Mouse (Mus musculus) forebrain, embryonic 16.5 days (tissue): Measurements from ENCODE around the gene St13. TPM values are rescaled to one million over a fixed set of nuclear protein-coding genes. Genes with fewer than 3 reads are reported as not detected.

Source experiments
- ATAC-seq: fragments of 200-750 bp; cut with Nextera tagmentation; 2 replicates; pipeline ENCODE4 v1.8.0; 2017; ENCODE audit warnings: mild to moderate bottlenecking, moderate library complexity
- H3K27ac ChIP-seq: fragments of 300-500 bp; sonication (generic); 2 replicates; pipeline ENCODE4 v1.5.1; 2014; ENCODE audit warnings: low read length, control low read depth
- H3K27me3 ChIP-seq: fragments of 300-500 bp; sonication (generic); replicated peaks from 2 replicates; pipeline ENCODE4 v1.6.1; 2014; ENCODE audit warnings: low read length; ENCODE audit not compliant: control insufficient read depth, insufficient read depth
- H3K36me3 ChIP-seq: fragments of 300-500 bp; sonication (generic); 2 replicates; pipeline ENCODE4 v1.6.1; 2014; ENCODE audit not compliant: control insufficient read depth, insufficient read depth
- H3K4me1 ChIP-seq: fragments of 300-500 bp; sonication (generic); replicated peaks from 2 replicates; pipeline ENCODE4 v1.6.1; 2014; ENCODE audit warnings: low read length; ENCODE audit not compliant: control insufficient read depth, insufficient read depth
- H3K4me2 ChIP-seq: fragments of 300-500 bp; sonication (generic); 2 replicates; pipeline ENCODE4 v1.6.1; 2014; ENCODE audit warnings: mild to moderate bottlenecking, low read length, control low read depth
- H3K4me3 ChIP-seq: fragments of 300-500 bp; sonication (generic); replicated peaks from 2 replicates; pipeline ENCODE4 v1.5.1; 2014; ENCODE audit warnings: mild to moderate bottlenecking, low read length, control low read depth
- H3K9ac ChIP-seq: fragments of 300-500 bp; sonication (generic); replicated peaks from 2 replicates; pipeline ENCODE4 v1.6.1; 2014; ENCODE audit warnings: low read depth, low read length, control low read depth
- H3K9me3 ChIP-seq: fragments of 300-500 bp; sonication (generic); 2 replicates; pipeline ENCODE4 v1.6.1; 2016; ENCODE audit warnings: low read length; ENCODE audit not compliant: control insufficient read depth
- WGBS: fragments of 180-500 bp; shearing (Covaris S2); extraction: QIAGEN DNeasy Blood & Tissue Kit; methylation state at CpG from one replicate; pipeline ENCODE4 v1.1.7; 2014; 5-methylcytosine and 5-hydroxymethylcytosine counted together
- polyA plus RNA-seq: library from polyadenylated mRNA; unstranded; fragments of >200 nt; fragmentation: Nextera tagmentation; extraction: Ambion mirVana; gene quantifications from 2 replicates; pipeline ENCODE4 v1.2.1, GENCODE M21; 2015

Gene St13
- polyA plus RNA-seq, 1 experiment from 2014 or later, result 206 TPM

GRCm38 (mm10) chr15:81378845-81379244 lies 21.0 kb downstream of the St13 start:
- Histone ChIP-seq H3K9ac (no peak overlapping the region), H3K4me1 (no peaks in the 10 kb centered on the region), H3K27me3 (no peaks in the 10 kb centered on the region), H3K4me3 (no peak overlapping the region), H3K9me3 (no peaks in the 10 kb centered on the region), H3K4me2 (no peak overlapping the region), H3K36me3 (peaks cover 36% of the 10 kb centered on the region), H3K27ac (no peak overlapping the region)
- no peak for ATAC-seq
- WGBS, result 97% methylated on average over 2 of the region's 2 CpGs

DNA sequence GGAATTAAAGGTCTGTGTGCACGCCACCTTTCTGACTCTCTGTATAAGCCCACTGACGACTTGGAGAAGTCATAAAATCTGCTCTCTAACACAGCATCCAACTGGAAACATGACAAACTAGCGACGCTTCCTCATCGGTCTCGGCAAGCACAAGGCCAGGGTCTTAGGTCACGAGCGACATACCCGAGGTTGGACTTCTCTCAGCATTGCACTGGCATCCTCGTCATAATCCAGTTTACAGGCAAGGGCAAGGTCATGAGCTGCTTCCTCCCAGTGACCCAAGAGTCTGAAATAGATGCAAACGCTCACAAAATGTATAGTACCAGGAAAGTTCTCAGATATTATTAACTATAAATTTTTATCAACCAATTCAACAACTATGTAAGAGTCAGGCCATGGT lies 25.3 kb downstream of the St13 start:
- no peak for ATAC-seq
- H3K4me3 ChIP-seq, result no peak overlapping the region
- WGBS, result 90% methylated on average over 11 of the region's 11 CpGs
- H3K4me1 ChIP-seq, result no peaks in the 10 kb centered on the region
- no peaks in the 10 kb centered on the region for H3K27me3 ChIP-seq
- no peak overlapping the region for H3K9ac ChIP-seq
- peaks cover 29% of the 10 kb centered on the region for H3K36me3 ChIP-seq
- H3K27ac ChIP-seq, result no peak overlapping the region
- no peak overlapping the region for H3K4me2 ChIP-seq
- no peaks in the 10 kb centered on the region for H3K9me3 ChIP-seq

DNA sequence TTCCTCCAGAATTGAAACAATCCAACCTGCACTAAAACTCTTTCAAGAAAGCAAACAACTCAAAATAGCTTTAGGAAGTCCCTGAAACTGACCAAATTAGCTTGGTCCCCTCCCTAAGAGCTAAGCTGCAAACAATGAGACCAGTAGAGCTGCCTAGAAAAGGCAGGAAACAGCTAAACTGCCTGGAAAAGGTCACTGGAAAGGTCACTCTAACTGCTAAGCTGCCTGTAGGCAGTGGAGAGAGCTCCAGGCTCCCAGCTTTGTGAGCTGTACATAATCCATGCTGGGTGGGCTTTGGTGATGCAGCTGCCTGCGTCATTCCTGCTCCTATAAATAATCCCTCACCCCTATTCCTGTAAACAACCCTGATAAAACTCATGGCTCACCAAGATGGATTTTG lies 29.5 kb downstream of the St13 start:
- 24% methylated on average over 1 of the region's 1 CpGs for WGBS
- H3K4me2 ChIP-seq, result no peak overlapping the region
- H3K9me3 ChIP-seq, result no peaks in the 10 kb centered on the region
- no peak overlapping the region for H3K9ac ChIP-seq
- peaks cover 30% of the 10 kb centered on the region for H3K36me3 ChIP-seq
- ATAC-seq, result no peak
- H3K27me3 ChIP-seq, result no peaks in the 10 kb centered on the region
- no peak overlapping the region for H3K4me3 ChIP-seq
- H3K4me1 ChIP-seq, result no peaks in the 10 kb centered on the region
- no peak overlapping the region for H3K27ac ChIP-seq

GRCm38 (mm10) chr15:81368601-81369000 lies 31.3 kb downstream of the St13 start:
- Histone ChIP-seq H3K9me3 (no peaks in the 10 kb centered on the region), H3K4me1 (no peaks in the 10 kb centered on the region), H3K36me3 (peaks cover 30% of the 10 kb centered on the region), H3K27ac (no peak overlapping the region), H3K9ac (no peak overlapping the region), H3K4me3 (no peak overlapping the region), H3K4me2 (no peak overlapping the region), H3K27me3 (no peaks in the 10 kb centered on the region)
- ATAC-seq, result no peak
- WGBS, result 98% methylated on average over 1 of the region's 1 CpGs

DNA sequence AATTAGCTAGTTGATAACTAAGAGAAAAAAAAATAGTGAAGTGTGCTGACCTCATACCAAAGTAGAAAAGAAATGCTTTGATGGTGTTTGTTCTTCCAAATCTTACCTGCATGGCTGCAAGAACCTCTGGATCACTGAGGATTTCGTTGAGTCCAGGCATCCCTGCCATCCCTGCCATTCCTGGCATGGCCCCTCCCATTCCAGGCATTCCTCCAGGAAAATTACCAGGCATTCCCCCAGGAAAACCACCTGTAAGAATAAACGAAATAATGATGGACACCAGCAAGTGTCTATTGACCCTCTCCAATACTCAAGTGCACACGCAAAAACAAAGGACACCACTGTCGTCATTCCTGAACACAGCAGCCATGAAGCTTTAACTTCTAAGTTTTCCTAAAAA lies 33.6 kb downstream of the St13 start:
- Histone ChIP-seq H3K4me3 (no peak overlapping the region), H3K9ac (no peak overlapping the region), H3K27me3 (no peaks in the 10 kb centered on the region), H3K36me3 (peaks cover 25% of the 10 kb centered on the region), H3K4me1 (0 out of 2 replicates have a peak, but pooled peaks cover under 1% of the 10 kb centered on the region), H3K9me3 (no peaks in the 10 kb centered on the region), H3K4me2 (no peak overlapping the region), H3K27ac (no peak overlapping the region)
- 81% methylated on average over 4 of the region's 4 CpGs for WGBS
- no peak for ATAC-seq

DNA sequence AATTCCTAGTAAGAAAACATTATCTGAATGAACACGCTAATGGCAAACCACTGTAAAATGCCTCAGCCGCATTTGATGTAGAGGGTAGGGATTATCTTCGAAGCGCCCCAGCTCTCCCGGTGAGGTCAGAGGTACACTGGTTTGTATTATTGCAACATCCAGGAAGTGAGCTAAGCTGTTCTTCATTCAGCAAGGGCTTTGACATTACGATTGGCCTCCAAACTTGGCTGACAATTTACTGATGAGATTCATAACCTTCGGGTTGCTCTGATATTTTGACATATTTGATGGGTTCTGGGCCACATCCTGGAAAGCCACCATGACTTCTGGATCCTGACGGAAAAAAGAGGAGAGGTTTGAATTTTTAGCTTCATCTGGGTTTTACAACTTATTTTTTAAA lies 34.6 kb downstream of the St13 start:
- 94% methylated on average over 8 of the region's 8 CpGs for WGBS
- ATAC-seq, result no peak
- no peak overlapping the region for H3K9ac ChIP-seq

DNA sequence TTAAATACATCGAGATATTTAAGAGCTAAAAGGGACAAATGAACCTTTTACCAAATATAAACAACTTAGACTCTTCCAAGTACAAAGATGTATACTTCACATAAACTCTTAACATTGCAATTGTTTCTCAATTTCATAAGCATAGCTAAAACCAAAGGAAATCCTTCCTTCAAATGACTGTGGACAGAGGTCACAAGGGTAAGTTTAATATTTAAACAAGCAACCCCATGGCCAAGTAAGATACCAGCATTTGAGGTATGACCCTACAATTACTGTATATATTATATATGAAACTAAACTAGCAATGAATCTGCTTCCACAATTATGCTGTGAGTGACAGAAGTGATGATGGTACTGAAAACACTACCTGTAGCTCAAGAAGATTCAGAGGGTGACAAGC lies 35.6 kb downstream of the St13 start:
- Histone ChIP-seq H3K27me3 (no peaks in the 10 kb centered on the region), H3K4me2 (no peak overlapping the region), H3K4me3 (no peak overlapping the region), H3K9me3 (no peaks in the 10 kb centered on the region), H3K9ac (no peak overlapping the region), H3K27ac (no peak overlapping the region), H3K4me1 (peaks cover 14% of the 10 kb centered on the region), H3K36me3 (peaks cover 18% of the 10 kb centered on the region)
- no peak for ATAC-seq
- 100% methylated on average over 1 of the region's 1 CpGs for WGBS

More for the DNA sequence above, 34.6 kb downstream of the St13 start:
- Histone ChIP-seq H3K4me3 (no peak overlapping the region), H3K27ac (no peak overlapping the region), H3K4me1 (0 out of 2 replicates have a peak, but pooled peaks cover 5% of the 10 kb centered on the region), H3K36me3 (peaks cover 18% of the 10 kb centered on the region), H3K4me2 (no peak overlapping the region), H3K9me3 (no peaks in the 10 kb centered on the region), H3K27me3 (no peaks in the 10 kb centered on the region)

GRCm38 (mm10) chr15:81362501-81362900 lies 37.4 kb downstream of the St13 start:
- Histone ChIP-seq H3K4me1 (peaks cover 16% of the 10 kb centered on the region), H3K27me3 (no peaks in the 10 kb centered on the region), H3K4me3 (no peak overlapping the region), H3K27ac (no peak overlapping the region), H3K9ac (no peak overlapping the region), H3K36me3 (peaks cover 15% of the 10 kb centered on the region), H3K9me3 (no peaks in the 10 kb centered on the region), H3K4me2 (no peak overlapping the region)
- 84% methylated on average over 1 of the region's 1 CpGs for WGBS
- no peak for ATAC-seq

DNA sequence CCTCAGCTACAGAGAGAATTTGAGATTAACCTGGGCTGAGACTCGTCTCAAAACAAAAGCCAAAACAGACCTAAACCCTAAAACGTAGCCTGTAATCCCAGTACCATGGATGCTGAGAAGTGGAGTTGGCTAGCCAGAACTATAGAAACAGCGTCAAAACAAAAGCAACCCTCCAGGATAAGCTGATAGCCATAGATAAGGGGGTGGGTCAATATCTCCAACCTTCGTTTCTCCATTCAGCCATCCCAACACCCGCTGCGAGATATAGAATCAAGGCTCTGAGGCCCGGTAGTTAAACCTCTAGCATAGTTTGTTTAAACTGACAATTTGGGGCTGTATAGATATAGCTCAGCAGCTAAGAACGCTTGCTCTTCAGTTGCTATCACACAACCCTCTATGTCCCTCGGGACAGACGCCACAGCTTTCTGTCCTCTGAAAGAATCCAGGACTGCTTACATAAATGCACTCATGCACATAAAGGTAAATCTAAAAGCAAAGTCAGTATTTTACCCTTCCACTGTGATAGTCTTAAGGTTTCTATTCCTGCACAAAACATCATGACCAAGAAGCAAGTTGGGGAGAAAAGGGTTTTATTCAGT lies 38.4 kb downstream of the St13 start:
- Histone ChIP-seq H3K36me3 (peaks cover 13% of the 10 kb centered on the region), H3K4me1 (peaks cover 21% of the 10 kb centered on the region), H3K4me2 (peak overlapping the region; percentile 88), H3K27ac (peak overlapping the region; percentile 52; the same call in 1 of the 2 replicates), H3K4me3 (no peak overlapping the region), H3K27me3 (no peaks in the 10 kb centered on the region), H3K9me3 (no peaks in the 10 kb centered on the region), H3K9ac (no peak overlapping the region)
- ATAC-seq, result no peak
- 34% methylated on average over 10 of the region's 10 CpGs for WGBS

- no peak; the same call in 1 of the 2 replicates for ATAC-seq
- Histone ChIP-seq H3K4me3 (peak overlapping the region; percentile 78), H3K27ac (peak overlapping the region; percentile 52), H3K9me3 (no peaks in the 10 kb centered on the region), H3K36me3 (peaks cover 9% of the 10 kb centered on the region), H3K4me2 (peak overlapping the region; percentile 88), H3K27me3 (no peaks in the 10 kb centered on the region), H3K4me1 (peaks cover 21% of the 10 kb centered on the region), H3K9ac (peak overlapping the region; percentile 38; the same call in 1 of the 2 replicates)
- 40% methylated on average over 6 of the region's 6 CpGs for WGBS
Observed at GRCm38 (mm10) chr15:81361022-81361404, 38.9 kb downstream of the St13 start.
